Mouse (Mus musculus): ENCODE measurements around the gene Nek2.
A peak's percentile ranks its signal among the peaks of the same experiment; 100 is the strongest.

Nek2 gene

DNA sequence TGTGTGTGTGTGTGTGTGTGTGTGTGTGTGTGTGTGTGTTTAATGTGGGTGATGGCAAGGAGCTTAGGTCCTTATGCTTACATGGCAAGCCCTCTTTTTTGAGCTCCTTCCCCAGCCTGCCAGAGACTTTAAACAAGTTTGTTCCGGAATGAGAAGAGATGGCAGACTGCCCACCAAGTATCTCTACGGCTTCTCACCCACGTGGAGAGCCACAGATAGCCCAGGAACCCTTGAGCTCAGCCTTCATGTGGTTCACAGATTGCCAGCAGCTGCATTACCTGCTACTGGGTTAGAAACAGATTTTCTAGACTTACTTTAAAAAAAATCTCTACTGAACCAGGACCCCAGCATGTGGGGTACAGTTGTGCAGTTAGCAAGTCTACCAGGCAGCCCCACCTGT, 38.6 kb downstream of the Nek2 start:
- no peak for DNase-seq

DNA sequence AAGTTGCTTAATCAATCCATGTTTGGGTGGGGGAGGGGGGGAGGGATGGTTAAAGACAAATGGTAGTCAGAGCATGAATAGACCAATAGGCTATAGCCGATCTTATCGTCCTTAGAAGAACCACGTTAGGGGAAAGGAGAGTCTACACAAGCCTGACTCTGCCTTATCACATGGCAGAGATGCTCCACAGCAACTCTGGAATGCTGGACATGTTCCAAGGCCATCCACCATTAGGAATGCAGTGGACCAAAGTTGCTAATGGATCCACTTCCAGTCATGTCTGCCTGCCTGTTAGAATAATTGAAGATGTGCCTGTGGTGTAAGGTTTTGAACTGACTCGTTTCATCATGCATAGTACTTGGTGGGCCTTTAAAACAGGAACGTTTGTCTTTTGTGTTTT, 40.0 kb downstream of the Nek2 start:
- DNase-seq, result no peak

DNA sequence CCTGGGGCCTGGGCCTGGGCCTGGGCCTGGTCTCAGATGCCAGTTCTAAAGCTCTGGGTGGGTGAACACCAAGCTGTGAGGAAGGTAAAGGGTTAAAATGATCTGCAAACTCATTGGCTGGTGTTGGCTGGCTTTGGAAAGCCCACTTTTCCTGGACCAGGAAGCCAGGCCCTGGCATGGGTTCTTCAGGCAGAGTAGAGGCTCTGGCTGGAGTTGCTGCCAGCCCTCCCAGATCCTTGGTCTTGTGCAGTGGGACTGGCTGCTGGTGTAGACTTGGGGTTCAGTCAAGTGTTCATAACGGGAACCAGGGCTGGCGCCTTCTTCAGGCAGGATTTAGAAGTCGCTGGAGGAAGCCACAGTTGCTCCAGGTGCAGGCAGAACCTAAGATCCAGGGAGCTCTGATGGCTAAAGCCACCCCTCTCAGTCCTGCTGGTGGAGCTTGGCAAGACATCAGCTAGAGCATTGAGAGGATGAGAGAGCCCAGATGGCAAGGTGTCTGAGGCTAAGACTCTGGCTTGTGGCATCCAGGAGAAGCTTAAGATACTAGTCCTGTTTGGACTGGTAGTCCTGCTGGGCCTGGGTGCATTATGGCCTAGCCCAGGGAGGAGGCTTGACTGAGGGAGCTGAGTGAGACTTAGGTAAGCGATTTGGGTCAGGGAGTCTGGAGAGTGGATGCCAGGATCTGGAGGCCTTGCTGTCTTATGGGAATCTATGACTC, 42.7 kb downstream of the Nek2 start:
- peak; percentile 86 to 91 for DNase-seq

DNA sequence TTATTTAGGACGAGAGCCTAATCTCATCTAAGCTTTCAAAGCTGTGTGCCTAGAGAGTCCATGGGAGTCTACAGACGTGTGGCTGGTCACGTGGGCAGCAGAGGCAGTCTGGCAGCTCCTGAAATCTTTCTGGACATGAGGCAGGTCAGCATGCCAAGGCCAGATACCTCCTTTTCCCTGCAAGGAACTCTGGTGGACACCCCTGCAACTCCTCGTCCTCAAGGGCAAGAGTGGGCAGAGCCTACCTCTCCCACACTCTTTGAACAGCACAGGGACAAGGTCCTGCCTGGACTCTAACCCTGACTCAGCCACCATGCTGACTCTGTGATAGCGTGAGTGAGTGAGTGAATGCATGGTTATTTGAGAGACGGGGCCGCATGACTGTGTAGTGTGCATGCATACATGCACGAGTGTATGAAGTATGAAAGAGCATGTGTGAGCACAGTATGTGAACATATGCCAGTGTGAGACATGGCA, 43.3 kb downstream of the Nek2 start:
- DNase-seq, result peak; percentile 57 to 63

DNA sequence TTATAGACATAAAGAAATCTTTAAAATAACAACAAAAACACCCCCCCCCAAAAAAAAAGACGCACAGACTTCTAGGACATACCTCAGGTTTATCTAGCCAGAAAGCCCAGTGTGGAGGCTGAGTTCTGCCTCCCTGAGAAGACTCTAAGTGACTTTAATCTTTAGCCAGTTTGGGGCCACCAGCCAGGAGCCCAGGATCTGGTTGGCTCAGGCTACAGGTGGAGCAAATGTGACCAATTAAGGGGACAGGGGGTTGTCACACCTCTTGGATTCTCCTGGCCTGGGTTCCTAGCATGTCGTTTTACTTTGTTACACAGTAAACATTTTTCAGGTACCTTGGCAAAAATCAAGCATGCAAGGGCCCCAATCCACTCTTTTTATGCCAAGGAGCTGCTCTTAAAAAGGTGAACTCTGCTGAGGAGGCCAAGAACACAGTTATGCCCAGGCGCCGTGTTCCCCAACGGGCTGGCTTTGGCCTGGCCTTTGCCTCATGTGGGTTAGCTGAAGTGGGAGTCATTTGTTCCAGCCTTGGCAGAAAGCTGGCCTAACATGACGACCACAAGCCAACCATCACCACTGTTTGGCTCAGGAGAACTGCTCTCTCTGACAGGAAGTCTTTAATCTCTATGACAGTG, 50.9 kb downstream of the Nek2 start:
- peak in 1 of 2 experiments; percentile 41 for DNase-seq

DNA sequence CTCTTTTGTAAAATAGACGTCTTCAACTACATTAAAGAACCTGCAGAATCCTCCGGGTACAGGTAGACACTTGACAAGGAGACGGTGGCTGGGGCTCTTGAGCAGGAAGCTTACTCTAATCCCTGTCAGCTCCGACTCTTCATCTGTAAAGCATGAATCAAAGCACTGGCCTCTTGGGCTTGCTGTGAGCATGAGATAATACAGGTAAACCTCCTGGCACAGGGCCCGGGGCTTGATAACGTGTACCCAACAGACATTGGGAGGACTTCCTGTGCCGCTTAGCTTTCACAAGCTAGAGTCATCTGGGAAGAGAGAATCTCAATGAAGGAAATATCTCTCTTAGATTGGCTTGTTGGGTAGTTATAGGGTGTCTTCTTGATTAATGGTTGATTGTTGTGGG, 53.8 kb downstream of the Nek2 start:
- DNase-seq, result no peak

DNA sequence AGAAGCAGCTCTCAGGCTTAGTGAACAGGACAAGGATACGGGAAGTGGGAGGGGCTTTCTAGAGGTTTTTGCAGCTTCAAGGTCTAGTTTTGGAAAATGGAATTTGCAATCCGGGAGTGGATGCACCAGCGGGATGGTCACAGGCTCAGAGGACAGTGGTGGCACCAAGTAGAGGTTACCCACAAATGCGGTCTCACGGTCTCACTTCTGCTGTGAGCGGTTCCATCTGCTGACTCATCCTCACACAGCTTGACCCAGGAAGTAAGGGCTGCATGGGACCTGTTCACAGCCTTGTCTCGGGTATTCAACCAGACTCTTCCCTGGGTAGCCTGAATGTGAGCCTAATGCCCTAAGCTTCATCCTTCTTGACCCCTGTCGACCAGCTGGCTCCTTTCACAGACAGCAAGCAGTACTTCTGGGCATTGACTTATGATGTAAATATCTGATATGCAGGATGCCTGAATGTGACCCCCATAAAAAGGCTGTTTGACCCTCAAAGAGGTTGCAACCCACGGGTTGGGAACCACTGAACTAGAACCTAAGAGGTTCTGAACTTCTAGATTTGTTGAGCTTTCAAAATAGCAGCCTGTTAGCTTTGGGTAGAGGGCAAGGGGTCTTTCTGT, 54.5 kb downstream of the Nek2 start:
- no peak for DNase-seq

DNA sequence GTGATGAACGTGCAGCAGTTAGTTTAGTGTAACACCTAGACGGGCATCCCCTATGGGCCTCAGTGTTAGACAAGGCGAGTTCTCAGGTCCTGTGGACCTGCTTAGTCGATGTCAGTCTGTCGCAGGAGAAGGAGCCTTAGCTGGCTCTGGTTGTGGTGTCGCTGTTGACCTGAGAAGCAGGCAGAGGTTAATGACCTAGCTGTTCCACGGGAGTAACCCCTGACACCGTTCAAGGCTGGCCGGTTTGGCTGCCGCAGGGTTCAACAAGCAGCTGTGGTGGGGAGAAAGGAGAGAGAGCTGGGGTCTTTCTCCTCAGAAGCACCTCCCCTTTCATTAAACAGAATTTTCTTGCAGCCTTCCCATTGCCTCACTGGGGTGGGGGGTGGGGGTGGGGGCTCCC, 56.4 kb downstream of the Nek2 start:
- DNase-seq, result no peak

DNA sequence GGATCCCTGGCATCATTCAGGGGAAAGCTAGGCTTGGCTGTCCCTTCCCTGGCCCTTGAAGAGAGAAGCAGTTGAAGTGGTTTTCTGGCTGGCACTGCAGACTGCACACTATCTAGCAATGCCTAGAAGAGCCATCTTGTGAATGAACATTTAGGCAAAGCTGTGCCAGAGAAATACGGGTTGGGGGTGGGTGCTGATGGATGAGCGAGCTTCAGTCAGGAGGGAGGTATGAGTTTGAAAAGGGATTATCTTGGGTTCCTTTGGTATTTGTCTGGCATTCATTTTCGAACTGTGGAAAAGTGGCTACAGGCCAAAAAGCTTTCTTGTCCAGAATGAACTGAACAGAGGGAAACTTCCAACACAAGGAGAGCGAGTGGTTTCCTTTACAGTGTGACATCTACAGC, 57.3 kb downstream of the Nek2 start:
- peak; percentile 28 to 38 for DNase-seq

DNA sequence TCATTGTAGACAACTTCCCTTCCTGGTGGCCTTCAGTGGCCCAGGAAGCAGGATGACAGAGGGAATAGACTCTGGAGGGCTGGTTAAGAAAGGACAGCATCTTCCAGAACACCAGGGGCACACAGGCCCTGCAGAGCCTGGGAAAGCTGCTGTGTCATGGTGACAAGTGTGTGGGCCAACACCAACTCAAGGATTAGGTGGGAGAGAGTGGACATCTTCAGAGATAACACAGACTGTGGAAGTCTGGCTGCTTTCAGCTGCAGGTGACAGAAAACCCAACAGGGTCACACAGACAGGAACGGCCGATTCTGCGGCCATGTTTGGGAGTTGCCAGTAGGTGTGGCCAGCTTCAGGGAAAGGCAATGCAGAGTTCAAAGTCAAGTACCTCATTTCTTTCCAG, 59.0 kb downstream of the Nek2 start:
- no peak for DNase-seq

DNA sequence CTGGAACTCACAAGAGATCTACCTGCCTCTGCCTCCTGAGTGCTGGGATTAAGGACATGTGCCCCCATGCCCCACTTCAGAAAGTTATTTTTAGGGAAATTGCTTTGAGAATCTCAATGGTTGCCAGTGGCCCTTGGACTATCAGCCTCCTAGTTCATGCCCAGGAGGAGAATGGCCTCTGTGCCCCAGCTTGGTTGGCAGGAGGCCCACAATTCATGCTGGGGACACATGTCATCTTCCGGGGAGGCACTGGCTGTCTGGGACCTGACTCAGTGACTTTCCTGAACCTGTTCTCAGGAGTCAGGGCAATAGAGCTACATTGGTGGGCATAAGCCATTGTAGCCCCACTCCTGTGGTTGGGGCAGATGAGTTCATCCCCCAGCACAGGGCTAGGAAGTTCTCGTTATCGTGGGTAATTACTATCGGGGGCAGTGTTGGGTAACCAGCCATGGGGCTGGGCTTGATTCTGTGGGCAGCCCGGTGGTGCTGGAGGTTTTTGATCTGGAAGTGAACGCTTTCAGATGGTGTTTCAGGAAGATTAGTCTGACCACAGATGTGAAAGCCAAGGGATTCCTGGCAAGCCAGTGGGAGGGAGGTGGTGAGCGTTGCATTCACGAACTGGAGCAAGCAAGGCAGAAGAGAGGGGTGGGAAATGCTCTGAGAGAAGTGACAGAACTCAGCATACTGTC, 59.8 kb downstream of the Nek2 start:
- DNase-seq, result peak; percentile 55 to 66

DNA sequence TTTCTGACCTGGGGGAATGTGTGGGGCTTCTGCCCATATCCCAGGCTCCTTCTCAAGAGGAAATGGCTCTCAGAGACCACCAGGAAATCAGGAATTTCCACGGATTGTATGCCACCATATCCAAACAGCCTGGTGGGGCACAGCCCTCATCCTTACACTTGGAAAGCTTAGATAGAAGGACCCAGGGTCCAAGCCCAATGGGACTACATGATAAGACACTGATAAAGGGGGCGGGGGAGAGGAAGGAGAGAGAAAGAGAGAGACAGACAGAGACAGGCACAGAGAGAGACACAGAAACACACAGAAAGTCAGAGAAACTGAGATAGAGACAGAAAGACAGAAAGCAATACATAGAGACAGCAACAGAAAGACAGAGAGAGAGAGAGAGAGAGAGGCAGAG, 60.4 kb downstream of the Nek2 start:
- no peak for DNase-seq
